Mouse (Mus musculus): Measurements from ENCODE around the gene Dolk.

DNA sequence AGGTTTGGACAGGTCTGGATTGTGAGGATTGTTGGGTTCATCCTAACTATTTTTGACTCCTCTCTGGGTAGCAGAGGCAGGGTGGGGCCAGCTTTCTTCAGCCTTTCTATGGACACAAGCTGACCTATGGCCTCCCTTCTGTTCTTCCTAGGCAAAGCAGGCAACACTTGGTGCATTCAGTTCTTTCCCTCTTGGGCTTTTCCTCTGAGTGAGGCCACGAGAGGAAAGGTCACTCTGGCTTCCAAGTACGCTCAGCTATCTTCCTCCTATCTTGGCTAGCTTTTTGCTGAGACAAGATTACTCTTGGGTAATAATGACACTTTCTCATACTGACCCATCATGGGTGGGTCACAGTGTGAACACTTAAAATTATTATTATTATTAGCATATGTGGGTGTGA is 2.9 kb downstream of the Dolk start:
- TF ChIP-seq CTCF (IDR thresholded peaks at IDR 0.05; ENCODE audit: borderline replicate concordance, control insufficient read depth, extremely low read depth, insufficient read depth, low read length, poor library complexity) (no peak), POLR2A (IDR thresholded peaks at IDR 0.05; ENCODE audit: control insufficient read depth, extremely low read depth, insufficient read depth, low read length, poor library complexity) (no peak)
